ENCODE assay signal across 33 mouse cellular contexts in the genomic region with DNA sequence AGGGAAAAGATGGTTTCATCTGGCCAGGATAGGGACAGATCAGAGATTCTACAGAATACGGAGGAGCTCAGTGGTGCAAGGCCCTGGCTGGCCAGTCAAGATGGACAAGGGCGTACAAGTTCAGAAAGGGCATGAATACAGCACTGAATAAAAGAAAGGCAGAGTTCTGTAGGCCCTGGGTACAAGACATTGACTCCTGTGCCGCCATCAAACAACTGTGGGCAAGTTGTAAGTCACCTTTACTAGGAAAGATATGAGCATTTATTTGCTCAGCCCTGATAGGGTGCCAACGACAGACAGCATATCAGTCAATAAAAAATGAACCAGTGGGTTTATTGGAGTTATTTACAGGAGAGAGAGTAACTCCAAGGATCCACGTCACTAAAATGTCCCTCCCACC.
"Had no signal": no experiment of that assay in that cellular context is flagged by ENCODE, and none has a peak within 500 bp of the region (broad histone marks: within the 10 kb centered on the region; RNA-seq: fewer than 3 reads in every experiment).

No protein-coding gene starts in this region.

- H3K9me3 ChIP-seq: heart, embryonic 10.5 days; heart, embryonic 12.5 days; heart, embryonic 13.5 days; heart, embryonic 15.5 days; hindbrain, embryonic 13.5 days; hindbrain, embryonic 15.5 days; intestine, embryonic 15.5 days; kidney, embryonic 15.5 days had no signal

- ATAC-seq: hindbrain, embryonic 16.5 days; inflammation-experienced regulatory T-cells, adult 6 months; intestine, embryonic 15.5 days; intestine, postnatal 0 days had no signal

- H3K36me3 ChIP-seq: heart, embryonic 10.5 days; heart, embryonic 12.5 days; heart, embryonic 13.5 days; heart, embryonic 15.5 days; hindbrain, embryonic 13.5 days; hindbrain, embryonic 15.5 days; intestine, embryonic 15.5 days; kidney, embryonic 15.5 days had no signal

- H3K4me2 ChIP-seq: heart, embryonic 11.5 days; heart, embryonic 12.5 days; heart, embryonic 13.5 days; heart, embryonic 15.5 days; hindbrain, embryonic 13.5 days; hindbrain, embryonic 14.5 days; hindbrain, embryonic 15.5 days; intestine, embryonic 15.5 days; kidney, embryonic 15.5 days had no signal

- H3K4me1 ChIP-seq: heart, embryonic 12.5 days; heart, embryonic 13.5 days; heart, embryonic 15.5 days; intestine, embryonic 15.5 days; kidney, embryonic 15.5 days had no signal

- H3K27me3 ChIP-seq: heart, embryonic 12.5 days; heart, embryonic 13.5 days; heart, embryonic 15.5 days; hindbrain, embryonic 13.5 days; hindbrain, embryonic 15.5 days; intestine, embryonic 15.5 days; kidney, embryonic 15.5 days had no signal

- H3K4me3 ChIP-seq: heart, embryonic 10.5 days; heart, embryonic 12.5 days; heart, embryonic 13.5 days; heart, embryonic 15.5 days; hindbrain, embryonic 13.5 days; hindbrain, embryonic 15.5 days; intestine, embryonic 15.5 days; kidney, embryonic 15.5 days; layer of hippocampus, adult 2 months; left cerebral cortex, adult 2 months had no signal

- H3K27ac ChIP-seq: heart, embryonic 10.5 days; heart, embryonic 13.5 days; heart, embryonic 15.5 days; hindbrain, embryonic 13.5 days; hindbrain, embryonic 14.5 days; hindbrain, embryonic 15.5 days; hindbrain, postnatal 0 days; intestine, embryonic 15.5 days; kidney, embryonic 15.5 days; kidney, postnatal 0 days; left cerebral cortex, adult 2 months had no signal

- DNase-seq: heart, postnatal 10 days; heart, postnatal 14 days; heart, postnatal 36 days; heart, postnatal 4 days; kidney, adult 11 months; kidney, adult 18-20 months; kidney, adult 2 months; kidney, adult 8-10 months; kidney, adult 9 months; kidney, postnatal 10 days; kidney, postnatal 14 days; kidney, postnatal 25 days; kidney, postnatal 36 days; kidney, postnatal 4 days; layer of hippocampus, adult 9-11 months; layer of hippocampus, postnatal 36 days had no signal

- H3K9ac ChIP-seq: heart, embryonic 12.5 days; heart, embryonic 13.5 days; heart, embryonic 15.5 days; hindbrain, embryonic 13.5 days; hindbrain, embryonic 14.5 days; hindbrain, embryonic 15.5 days; intestine, embryonic 15.5 days; kidney, embryonic 15.5 days had no signal
